Mouse (Mus musculus): Measurements from ENCODE around the gene Bpi. TPM values are rescaled to one million over a fixed set of nuclear protein-coding genes. Genes with fewer than 3 reads are reported as not detected.

The Bpi gene
- polyA plus RNA-seq, 1 experiment from 2014 or later, result not detected

GRCm38 (mm10) chr2:158233106-158233505 lies 24.8 kb upstream of the Bpi start:
- Histone ChIP-seq H3K4me2 (replicated peaks; ENCODE audit: low read depth) (no peak overlapping the region), H3K9me3 (ENCODE audit: control insufficient read depth, low read length) (no peaks in the 10 kb centered on the region), H3K27ac (replicated peaks) (no peak overlapping the region), H3K9ac (ENCODE audit: low read length) (no peak overlapping the region), H3K4me3 (ENCODE audit: low read depth, low read length) (no peak overlapping the region), H3K4me1 (replicated peaks; ENCODE audit: control insufficient read depth, insufficient read depth) (no peaks in the 10 kb centered on the region), H3K27me3 (ENCODE audit: control insufficient read depth, insufficient read depth, low read length) (no peaks in the 10 kb centered on the region), H3K36me3 (ENCODE audit: control insufficient read depth, insufficient read depth, low read length) (no peaks in the 10 kb centered on the region)
- 47% methylated on average over 3 of the region's 3 CpGs for WGBS
- TF ChIP-seq EP300 (optimal IDR thresholded peaks at IDR 0.05), result no peak
- TF ChIP-seq CTCF (IDR thresholded peaks at IDR 0.05; ENCODE audit: low read depth), result no peak
- ATAC-seq (ENCODE audit: low FRiP score, low TSS enrichment) (0 out of 2 replicates have a peak, but pooled peaks have one; percentile 42), DNase-seq (ENCODE audit: low spot score) (no peak)

- Histone ChIP-seq H3K4me3 (ENCODE audit: low read depth, low read length) (no peak overlapping the region), H3K4me1 (replicated peaks; ENCODE audit: control insufficient read depth, insufficient read depth) (no peaks in the 10 kb centered on the region), H3K27ac (replicated peaks) (no peak overlapping the region), H3K4me2 (replicated peaks; ENCODE audit: low read depth) (no peak overlapping the region), H3K36me3 (ENCODE audit: control insufficient read depth, insufficient read depth, low read length) (no peaks in the 10 kb centered on the region), H3K27me3 (ENCODE audit: control insufficient read depth, insufficient read depth, low read length) (no peaks in the 10 kb centered on the region), H3K9me3 (ENCODE audit: control insufficient read depth, low read length) (no peaks in the 10 kb centered on the region), H3K9ac (ENCODE audit: low read length) (no peak overlapping the region)
- DNase-seq (ENCODE audit: low spot score) (no peak), ATAC-seq (ENCODE audit: low FRiP score, low TSS enrichment) (no peak)
- no peak for TF ChIP-seq CTCF (IDR thresholded peaks at IDR 0.05; ENCODE audit: low read depth)
- no peak for TF ChIP-seq EP300 (optimal IDR thresholded peaks at IDR 0.05)
These were observed 21.2 kb upstream of the Bpi start for GRCm38 (mm10) chr2:158236698-158237097.

- no peaks in the 10 kb centered on the region for H3K9me3 ChIP-seq (ENCODE audit: control insufficient read depth, low read length)
- no peak overlapping the region for H3K9ac ChIP-seq (ENCODE audit: low read length)
- H3K27ac ChIP-seq (replicated peaks), result no peak overlapping the region
- no peak overlapping the region for H3K4me2 ChIP-seq (replicated peaks; ENCODE audit: low read depth)
- TF ChIP-seq EP300 (optimal IDR thresholded peaks at IDR 0.05), result no peak
- TF ChIP-seq CTCF (IDR thresholded peaks at IDR 0.05; ENCODE audit: low read depth), result no peak
- ATAC-seq (ENCODE audit: low FRiP score, low TSS enrichment) (no peak), DNase-seq (ENCODE audit: low spot score) (no peak)
- no peaks in the 10 kb centered on the region for H3K27me3 ChIP-seq (ENCODE audit: control insufficient read depth, insufficient read depth, low read length)
- H3K36me3 ChIP-seq (ENCODE audit: control insufficient read depth, insufficient read depth, low read length), result no peaks in the 10 kb centered on the region
- no peak overlapping the region for H3K4me3 ChIP-seq (ENCODE audit: low read depth, low read length)
- WGBS, result 86% methylated on average over 5 of the region's 5 CpGs
- no peaks in the 10 kb centered on the region for H3K4me1 ChIP-seq (replicated peaks; ENCODE audit: control insufficient read depth, insufficient read depth)
These were observed 19.8 kb upstream of the Bpi start for GRCm38 (mm10) chr2:158238101-158238500.

- Histone ChIP-seq H3K27me3 (ENCODE audit: control insufficient read depth, insufficient read depth, low read length) (no peaks in the 10 kb centered on the region), H3K4me1 (replicated peaks; ENCODE audit: control insufficient read depth, insufficient read depth) (no peaks in the 10 kb centered on the region), H3K4me3 (ENCODE audit: low read depth, low read length) (no peak overlapping the region), H3K4me2 (replicated peaks; ENCODE audit: low read depth) (no peak overlapping the region), H3K9ac (ENCODE audit: low read length) (no peak overlapping the region), H3K36me3 (ENCODE audit: control insufficient read depth, insufficient read depth, low read length) (no peaks in the 10 kb centered on the region), H3K27ac (replicated peaks) (no peak overlapping the region), H3K9me3 (ENCODE audit: control insufficient read depth, low read length) (no peaks in the 10 kb centered on the region)
- DNase-seq (ENCODE audit: low spot score) (no peak), ATAC-seq (ENCODE audit: low FRiP score, low TSS enrichment) (no peak)
- WGBS, result 57% methylated on average over 5 of the region's 5 CpGs
- TF ChIP-seq CTCF (IDR thresholded peaks at IDR 0.05; ENCODE audit: low read depth) (no peak), EP300 (optimal IDR thresholded peaks at IDR 0.05) (no peak)
These were observed 16.7 kb upstream of the Bpi start for GRCm38 (mm10) chr2:158241126-158241738.

GRCm38 (mm10) chr2:158242170-158242896 lies 15.6 kb upstream of the Bpi start:
- no peak overlapping the region for H3K9ac ChIP-seq (ENCODE audit: low read length)
- no peaks in the 10 kb centered on the region for H3K4me1 ChIP-seq (replicated peaks; ENCODE audit: control insufficient read depth, insufficient read depth)
- H3K36me3 ChIP-seq (ENCODE audit: control insufficient read depth, insufficient read depth, low read length), result no peaks in the 10 kb centered on the region
- no peak overlapping the region for H3K4me2 ChIP-seq (replicated peaks; ENCODE audit: low read depth)
- no peaks in the 10 kb centered on the region for H3K9me3 ChIP-seq (ENCODE audit: control insufficient read depth, low read length)
- H3K27ac ChIP-seq (replicated peaks), result no peak overlapping the region
- H3K4me3 ChIP-seq (ENCODE audit: low read depth, low read length), result no peak overlapping the region
- ATAC-seq (ENCODE audit: low FRiP score, low TSS enrichment), result no peak
- 77% methylated on average over 18 of the region's 18 CpGs for WGBS
- no peaks in the 10 kb centered on the region for H3K27me3 ChIP-seq (ENCODE audit: control insufficient read depth, insufficient read depth, low read length)
- TF ChIP-seq EP300 (optimal IDR thresholded peaks at IDR 0.05) (no peak), CTCF (IDR thresholded peaks at IDR 0.05; ENCODE audit: low read depth) (no peak)
- no peak for DNase-seq (ENCODE audit: low spot score)
